Mouse (Mus musculus) heart, postnatal 0 days (tissue): ENCODE data around the gene Fthl17a.

Experiments used
- CTCF ChIP-seq: IDR thresholded peaks from 2 replicates; pipeline ENCODE4 v1.5.1; 2016; ENCODE audit warnings: antibody characterized with exemption, control low read depth, low read depth
- EP300 ChIP-seq: IDR thresholded peaks from 2 replicates; pipeline ENCODE4 v1.6.1; 2016; ENCODE audit warnings: antibody characterized with exemption, low read depth

DNA sequence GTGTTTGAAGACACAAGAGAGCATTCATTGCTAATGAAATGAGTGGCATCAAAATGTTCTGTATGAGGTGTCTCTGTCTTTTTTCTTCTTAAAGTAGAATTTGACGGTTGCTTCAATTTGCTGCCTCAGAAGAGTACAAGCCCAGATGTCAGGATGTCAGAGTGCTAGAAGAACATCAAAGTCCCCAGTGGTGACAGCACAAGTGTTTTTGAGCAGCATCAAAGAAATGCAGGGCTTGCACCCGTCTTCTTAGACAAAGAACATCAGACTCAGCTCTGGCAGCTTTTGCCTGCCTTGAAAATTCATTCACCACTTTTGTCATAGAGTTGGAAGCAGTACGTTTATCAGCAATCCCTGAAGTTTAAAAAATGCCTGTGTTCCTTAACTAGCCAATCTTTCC, 44.5 kb downstream of the Fthl17a start:
- no peak for TF ChIP-seq CTCF
- TF ChIP-seq EP300 = no peak
